Mouse (Mus musculus): ENCODE measurements at regions not wholly inside any gene's neighbourhood (a gene's known extent, or its start where the extent isn't known, plus 50 kb on each side); places are given as distances from the start of the nearest gene placed in this dataset.

GRCm38 (mm10) chr9:52356549-52356948 is 188.2 kb upstream of the Zc3h12c start:
- TF ChIP-seq TBP (IDR thresholded peaks at IDR 0.05; ENCODE audit: low read depth, low read length) (no peak), POLR2A (IDR thresholded peaks at IDR 0.05; ENCODE audit: control insufficient read depth in 1 of 2, insufficient read depth in 1 of 2, low read depth in 1 of 2, low read length in 2 of 2, poor library complexity in 1 of 2) (no peak)
